Mouse (Mus musculus): ENCODE data around the gene Pafah1b2. TPM values are rescaled to one million over a fixed set of nuclear protein-coding genes. Genes with fewer than 3 reads are reported as not detected.

Gene Pafah1b2
- polyA plus RNA-seq, 1 experiment from 2014 or later, result 113 TPM

DNA sequence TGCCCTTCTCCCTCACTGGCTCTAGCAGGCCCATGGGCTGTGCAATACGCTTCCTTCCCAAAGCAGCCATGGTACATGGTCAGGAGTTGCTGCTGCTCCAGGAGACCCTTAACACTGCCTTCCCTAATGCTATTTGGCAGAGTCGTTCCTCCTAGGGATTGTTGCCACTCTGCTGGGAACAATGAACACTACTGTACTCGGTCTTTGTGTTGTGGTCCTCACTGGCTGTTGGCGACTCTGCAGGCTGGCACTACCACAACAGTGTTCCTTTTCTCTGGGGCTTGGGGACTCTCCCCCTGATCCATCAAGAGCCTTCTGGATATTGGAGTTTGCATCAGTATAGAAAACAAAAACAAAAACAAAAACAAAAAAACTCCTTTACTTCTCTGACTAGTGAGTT, 13.5 kb downstream of the Pafah1b2 start:
- DNase-seq (ENCODE audit: low spot score) (no peak), ATAC-seq (replicated peaks; ENCODE audit: low FRiP score, low read depth) (no peak)
- H3K4me1 ChIP-seq (replicated peaks; ENCODE audit: insufficient read depth, low read length), result no peaks in the 10 kb centered on the region
- whole genome bisulfite sequencing, result 70% methylated on average over 4 of the region's 4 CpGs
- H3K4me3 ChIP-seq (replicated peaks; ENCODE audit: low read depth, low read length), result no peak overlapping the region
- H3K36me3 ChIP-seq (ENCODE audit: insufficient read depth, low read length), result no peaks in the 10 kb centered on the region
- H3K9ac ChIP-seq (ENCODE audit: low read depth, low read length), result no peak overlapping the region
- H3K9me3 ChIP-seq (replicated peaks; ENCODE audit: low read length), result no peaks in the 10 kb centered on the region
- no peaks in the 10 kb centered on the region for H3K27me3 ChIP-seq (ENCODE audit: insufficient read depth, low read length)
- H3K4me2 ChIP-seq (ENCODE audit: low read length), result no peak overlapping the region
- no peak for TF ChIP-seq CTCF (IDR thresholded peaks at IDR 0.05; ENCODE audit: low read depth)
- H3K27ac ChIP-seq, result no peak overlapping the region

DNA sequence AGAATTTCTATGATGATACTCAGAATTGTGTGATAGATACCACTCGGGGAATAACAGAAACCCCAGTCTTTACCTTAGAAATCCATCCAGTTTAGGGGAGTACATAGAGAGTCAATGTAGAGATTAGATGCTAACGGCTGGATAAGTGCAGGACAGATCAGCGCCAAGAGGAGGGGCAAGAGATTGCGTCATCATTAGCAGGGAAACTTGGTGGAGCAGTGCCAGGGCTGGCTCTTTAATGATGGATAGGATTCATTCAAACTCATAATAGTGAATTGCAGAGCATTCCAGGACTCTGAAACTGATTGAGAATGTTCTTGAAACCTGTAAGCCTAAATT, 27.3 kb downstream of the Pafah1b2 start:
- DNase-seq (ENCODE audit: low spot score) (peak; percentile 70), ATAC-seq (replicated peaks; ENCODE audit: low FRiP score, low read depth) (peak; percentile 58; the same call in 1 of the 2 replicates)
- Histone ChIP-seq H3K9ac (ENCODE audit: low read depth, low read length) (peak overlapping the region; percentile 91), H3K36me3 (ENCODE audit: insufficient read depth, low read length) (no peaks in the 10 kb centered on the region), H3K4me3 (replicated peaks; ENCODE audit: low read depth, low read length) (peak overlapping the region; percentile 90), H3K9me3 (replicated peaks; ENCODE audit: low read length) (no peaks in the 10 kb centered on the region), H3K4me2 (ENCODE audit: low read length) (peak overlapping the region; percentile 73), H3K4me1 (replicated peaks; ENCODE audit: insufficient read depth, low read length) (peaks cover 3% of the 10 kb centered on the region), H3K27ac (peak overlapping the region; percentile 90), H3K27me3 (ENCODE audit: insufficient read depth, low read length) (no peaks in the 10 kb centered on the region)
- TF ChIP-seq CTCF (IDR thresholded peaks at IDR 0.05; ENCODE audit: low read depth), result no peak
- WGBS, result under 1% methylated on average over 4 of the region's 4 CpGs

DNA sequence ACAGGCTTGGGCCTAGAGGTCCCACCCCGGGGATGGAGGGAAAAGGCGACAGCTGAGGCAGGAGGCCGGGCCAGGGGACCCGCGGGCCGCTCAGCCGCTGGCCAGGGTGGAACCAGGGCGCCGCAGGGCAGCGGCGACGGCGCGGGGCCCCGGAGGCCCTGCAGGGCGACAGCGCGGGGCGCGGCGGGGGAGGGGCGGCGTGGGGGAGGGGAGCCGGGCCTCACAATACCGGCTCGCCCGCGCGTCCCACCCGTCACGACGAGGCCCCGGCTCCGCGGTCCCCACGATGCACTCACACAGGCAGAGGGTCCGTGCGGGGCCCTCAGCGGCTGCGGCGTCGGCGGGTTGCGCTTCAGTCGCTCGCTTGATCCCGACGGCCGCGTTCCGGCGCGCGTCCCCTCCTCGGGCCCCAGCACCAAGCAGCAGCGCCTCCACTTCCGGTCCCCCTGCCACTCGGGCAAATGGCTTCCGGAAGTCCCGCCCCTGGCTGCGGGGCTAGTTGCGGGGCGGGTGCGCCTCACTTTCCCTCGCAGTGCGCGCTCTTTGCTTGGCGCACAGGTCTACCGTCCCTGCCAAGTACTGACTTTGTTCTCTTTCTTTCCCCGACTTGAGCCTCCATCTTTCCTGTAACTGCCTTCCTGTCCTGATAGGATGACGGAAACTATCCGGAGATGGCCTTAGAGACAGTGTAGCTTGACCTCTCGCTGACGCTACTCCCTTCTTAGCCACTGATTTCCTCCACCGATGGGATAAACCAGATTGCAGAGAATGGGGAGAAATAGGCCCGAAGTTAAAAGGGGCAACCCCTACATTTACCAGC, 27.9 kb downstream of the Pafah1b2 start:
- WGBS, result under 1% methylated on average over 51 of the region's 76 CpGs
- peak overlapping the region; percentile 91 for H3K9ac ChIP-seq (ENCODE audit: low read depth, low read length)
- H3K4me3 ChIP-seq (replicated peaks; ENCODE audit: low read depth, low read length), result peak overlapping the region; percentile 90
- H3K4me1 ChIP-seq (replicated peaks; ENCODE audit: insufficient read depth, low read length), result peaks cover 3% of the 10 kb centered on the region
- no peaks in the 10 kb centered on the region for H3K27me3 ChIP-seq (ENCODE audit: insufficient read depth, low read length)
- peak overlapping the region; percentile 73 for H3K4me2 ChIP-seq (ENCODE audit: low read length)
- no peak for TF ChIP-seq CTCF (IDR thresholded peaks at IDR 0.05; ENCODE audit: low read depth)
- peak overlapping the region; percentile 90 for H3K27ac ChIP-seq
- ATAC-seq (replicated peaks; ENCODE audit: low FRiP score, low read depth) (peak; percentile 88), DNase-seq (ENCODE audit: low spot score) (peak; percentile 93)
- H3K36me3 ChIP-seq (ENCODE audit: insufficient read depth, low read length), result no peaks in the 10 kb centered on the region
- no peaks in the 10 kb centered on the region for H3K9me3 ChIP-seq (replicated peaks; ENCODE audit: low read length)

GRCm38 (mm10) chr9:45983676-45984408, 28.6 kb downstream of the Pafah1b2 start:
- peaks cover 3% of the 10 kb centered on the region for H3K4me1 ChIP-seq (replicated peaks; ENCODE audit: insufficient read depth, low read length)
- H3K27me3 ChIP-seq (ENCODE audit: insufficient read depth, low read length), result no peaks in the 10 kb centered on the region
- peak overlapping the region; percentile 73 for H3K4me2 ChIP-seq (ENCODE audit: low read length)
- H3K9ac ChIP-seq (ENCODE audit: low read depth, low read length), result peak overlapping the region; percentile 91
- peak overlapping the region; percentile 90 for H3K27ac ChIP-seq
- TF ChIP-seq CTCF (IDR thresholded peaks at IDR 0.05; ENCODE audit: low read depth), result peak; percentile 48
- no peaks in the 10 kb centered on the region for H3K9me3 ChIP-seq (replicated peaks; ENCODE audit: low read length)
- no peaks in the 10 kb centered on the region for H3K36me3 ChIP-seq (ENCODE audit: insufficient read depth, low read length)
- under 1% methylated on average over 23 of the region's 23 CpGs for WGBS
- peak; percentile 36 for DNase-seq (ENCODE audit: low spot score)
- no peak for ATAC-seq (replicated peaks; ENCODE audit: low FRiP score, low read depth)
- H3K4me3 ChIP-seq (replicated peaks; ENCODE audit: low read depth, low read length), result peak overlapping the region; percentile 90

DNA sequence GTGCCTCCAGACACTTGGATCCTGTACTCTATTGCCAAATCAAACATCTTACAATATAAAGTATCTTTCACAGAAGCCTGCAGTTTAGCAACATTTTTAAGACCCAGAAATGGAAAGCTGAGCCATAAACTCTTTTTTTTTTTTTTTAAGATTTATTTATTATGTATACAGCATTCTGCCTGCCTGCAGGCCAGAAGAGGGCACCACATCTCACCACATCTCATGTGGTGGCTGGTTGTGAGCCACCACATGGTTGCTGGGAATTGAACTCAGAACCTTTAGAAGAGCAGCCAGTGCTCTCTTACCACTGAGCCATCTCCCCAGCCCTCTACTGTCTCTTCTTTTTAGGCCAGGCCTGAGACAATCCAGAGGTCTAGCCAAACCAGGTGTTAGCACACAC, 31.2 kb downstream of the Pafah1b2 start:
- H3K9me3 ChIP-seq (replicated peaks; ENCODE audit: low read length), result no peaks in the 10 kb centered on the region
- H3K27ac ChIP-seq, result no peak overlapping the region
- no peak for ATAC-seq (replicated peaks; ENCODE audit: low FRiP score, low read depth)
- H3K9ac ChIP-seq (ENCODE audit: low read depth, low read length), result no peak overlapping the region
- H3K4me1 ChIP-seq (replicated peaks; ENCODE audit: insufficient read depth, low read length), result peaks cover 3% of the 10 kb centered on the region
- H3K4me3 ChIP-seq (replicated peaks; ENCODE audit: low read depth, low read length), result no peak overlapping the region
- no peak overlapping the region for H3K4me2 ChIP-seq (ENCODE audit: low read length)
- H3K27me3 ChIP-seq (ENCODE audit: insufficient read depth, low read length), result no peaks in the 10 kb centered on the region
- H3K36me3 ChIP-seq (ENCODE audit: insufficient read depth, low read length), result no peaks in the 10 kb centered on the region
- peak; percentile 34; the same call in 1 of the 2 replicates for TF ChIP-seq CTCF (IDR thresholded peaks at IDR 0.05; ENCODE audit: low read depth)
- DNase-seq (ENCODE audit: low spot score), result no peak

DNA sequence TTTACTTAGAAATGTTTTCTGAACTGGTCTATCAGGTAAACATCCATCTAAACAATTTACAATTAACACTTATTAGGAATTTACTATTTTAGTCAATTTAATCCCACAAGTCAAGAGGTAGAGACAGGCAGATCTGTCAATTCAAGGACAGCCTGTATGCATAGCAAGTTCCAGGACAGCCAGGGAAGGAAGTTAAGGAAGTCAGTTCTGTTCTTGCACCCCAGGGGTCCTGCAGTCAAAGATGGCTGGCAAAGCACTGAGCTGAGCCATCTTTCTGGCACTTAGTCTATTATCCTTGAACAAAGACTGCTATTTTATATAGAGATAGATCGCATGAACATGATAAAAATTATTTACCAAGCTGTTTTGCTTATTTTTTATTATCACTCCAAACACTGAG, 31.9 kb downstream of the Pafah1b2 start:
- Histone ChIP-seq H3K27me3 (ENCODE audit: insufficient read depth, low read length) (no peaks in the 10 kb centered on the region), H3K9ac (ENCODE audit: low read depth, low read length) (no peak overlapping the region), H3K36me3 (ENCODE audit: insufficient read depth, low read length) (0 out of 2 replicates have a peak, but pooled peaks cover 3% of the 10 kb centered on the region), H3K27ac (no peak overlapping the region), H3K4me1 (replicated peaks; ENCODE audit: insufficient read depth, low read length) (peaks cover 3% of the 10 kb centered on the region), H3K4me3 (replicated peaks; ENCODE audit: low read depth, low read length) (no peak overlapping the region), H3K9me3 (replicated peaks; ENCODE audit: low read length) (no peaks in the 10 kb centered on the region), H3K4me2 (ENCODE audit: low read length) (no peak overlapping the region)
- no peak for TF ChIP-seq CTCF (IDR thresholded peaks at IDR 0.05; ENCODE audit: low read depth)
- 80% methylated on average over 1 of the region's 1 CpGs for WGBS
- ATAC-seq (replicated peaks; ENCODE audit: low FRiP score, low read depth), result no peak
- no peak for DNase-seq (ENCODE audit: low spot score)
